Mouse (Mus musculus) embryonic facial prominence, embryonic 12.5 days (tissue): ENCODE measurements around the gene Stt3b. TPM values are rescaled to one million over a fixed set of nuclear protein-coding genes. Genes with fewer than 3 reads are reported as not detected.

Experiments used
- ATAC-seq: fragments of 200-750 bp; cut with Nextera tagmentation; 2 replicates; pipeline ENCODE4 v1.8.0; 2017; ENCODE audit not compliant: insufficient number of reproducible peaks, insufficient read depth, low FRiP score, low TSS enrichment
- H3K27ac ChIP-seq: fragments of 300-500 bp; sonication (generic); 2 replicates; pipeline ENCODE4 v1.5.1; 2016; ENCODE audit warnings: mild to moderate bottlenecking
- H3K27me3 ChIP-seq: fragments of 300-500 bp; sonication (generic); 2 replicates; pipeline ENCODE4 v1.6.1; 2016; ENCODE audit warnings: mild to moderate bottlenecking, moderate library complexity
- H3K36me3 ChIP-seq: fragments of 300-500 bp; sonication (generic); 2 replicates; pipeline ENCODE4 v1.6.1; 2016; ENCODE audit warnings: mild to moderate bottlenecking
- H3K4me1 ChIP-seq: fragments of 300-500 bp; sonication (generic); 2 replicates; pipeline ENCODE4 v1.6.1; 2016
- H3K4me2 ChIP-seq: fragments of 300-500 bp; sonication (generic); replicated peaks from 2 replicates; pipeline ENCODE4 v1.6.1; 2016; ENCODE audit warnings: mild to moderate bottlenecking, moderate library complexity
- H3K4me3 ChIP-seq: fragments of 300-500 bp; sonication (generic); 2 replicates; pipeline ENCODE4 v1.5.1; 2016; ENCODE audit warnings: mild to moderate bottlenecking
- H3K9ac ChIP-seq: fragments of 300-500 bp; sonication (generic); 2 replicates; pipeline ENCODE4 v1.6.1; 2016; ENCODE audit warnings: mild to moderate bottlenecking, moderate library complexity
- H3K9me3 ChIP-seq: fragments of 300-500 bp; sonication (generic); 2 replicates; pipeline ENCODE4 v1.6.1; 2016; ENCODE audit warnings: mild to moderate bottlenecking, moderate library complexity
- WGBS: fragments of 180-500 bp; shearing (Covaris S2); methylation state at CpG from one replicate; pipeline ENCODE4 v1.1.7; 2016; 5-methylcytosine and 5-hydroxymethylcytosine counted together
- polyA plus RNA-seq: library from polyadenylated mRNA; unstranded; fragments of >200 nt; fragmentation: Nextera tagmentation; extraction: Ambion mirVana; gene quantifications from 2 replicates; pipeline ENCODE4 v1.2.1, GENCODE M21; 2016

The Stt3b gene
- polyA plus RNA-seq, 1 experiment from 2014 or later: 118 TPM

DNA sequence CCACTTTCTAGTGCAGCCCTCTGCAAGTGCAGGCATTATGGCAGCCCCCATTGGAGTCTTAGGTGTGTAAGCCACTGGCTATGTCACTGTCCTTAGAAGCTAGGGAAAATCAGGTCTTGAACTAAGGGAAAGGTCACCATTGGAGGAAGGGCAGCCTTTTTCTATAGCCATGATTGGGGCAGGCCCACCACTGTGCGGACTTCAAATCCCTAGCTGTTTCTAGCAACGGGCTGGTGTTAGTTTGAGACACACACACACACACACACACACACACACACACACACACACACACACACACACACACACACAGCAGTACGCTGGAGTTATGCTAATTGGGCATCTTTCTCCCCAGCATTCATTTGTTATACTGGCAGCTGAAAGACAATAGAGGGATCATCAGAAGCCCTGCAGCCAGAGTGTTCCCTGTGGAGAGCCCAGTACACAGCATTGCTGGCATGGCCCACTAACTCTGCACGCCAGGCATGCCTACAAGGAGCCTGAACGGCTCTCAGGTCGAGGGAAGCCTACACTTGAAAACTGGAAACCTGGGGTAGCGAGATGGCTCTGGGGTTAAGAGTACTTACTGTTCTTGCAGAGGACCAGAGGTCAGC lies 85.4 kb downstream of the Stt3b start:
- H3K4me1 ChIP-seq: no peaks in the 10 kb centered on the region
- no peak overlapping the region for H3K9ac ChIP-seq
- no peak overlapping the region for H3K4me3 ChIP-seq
- no peaks in the 10 kb centered on the region for H3K9me3 ChIP-seq
- H3K27me3 ChIP-seq: no peaks in the 10 kb centered on the region
- ATAC-seq: no peak
- H3K36me3 ChIP-seq: no peaks in the 10 kb centered on the region
- no peak overlapping the region for H3K4me2 ChIP-seq
- H3K27ac ChIP-seq: no peak overlapping the region
- WGBS: 46% methylated on average over 7 of the region's 7 CpGs

DNA sequence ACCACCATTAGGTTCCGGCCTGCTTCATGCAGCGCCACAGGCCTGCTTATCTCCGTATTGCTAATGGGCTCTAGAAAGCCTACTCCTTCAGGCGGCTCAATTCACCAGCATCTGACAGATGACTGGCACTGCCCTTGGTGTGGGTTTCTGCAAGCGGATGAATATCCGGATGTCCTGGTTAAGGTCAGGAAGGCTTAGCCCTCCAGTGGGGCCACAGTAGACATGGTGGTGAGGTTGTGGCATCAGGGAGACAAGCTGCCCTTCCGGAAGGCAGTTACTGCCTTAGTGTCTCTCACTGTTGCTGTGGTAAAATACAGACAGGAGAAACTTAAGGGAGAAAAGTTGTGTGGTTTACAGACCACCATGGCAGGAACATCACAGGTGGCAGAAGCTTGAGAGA lies 89.0 kb downstream of the Stt3b start:
- Histone ChIP-seq H3K4me3 (no peak overlapping the region), H3K27me3 (no peaks in the 10 kb centered on the region), H3K9ac (no peak overlapping the region), H3K27ac (no peak overlapping the region), H3K36me3 (no peaks in the 10 kb centered on the region), H3K4me2 (no peak overlapping the region), H3K9me3 (no peaks in the 10 kb centered on the region), H3K4me1 (0 out of 2 replicates have a peak, but pooled peaks cover under 1% of the 10 kb centered on the region)
- WGBS: 96% methylated on average over 7 of the region's 7 CpGs
- no peak for ATAC-seq

DNA sequence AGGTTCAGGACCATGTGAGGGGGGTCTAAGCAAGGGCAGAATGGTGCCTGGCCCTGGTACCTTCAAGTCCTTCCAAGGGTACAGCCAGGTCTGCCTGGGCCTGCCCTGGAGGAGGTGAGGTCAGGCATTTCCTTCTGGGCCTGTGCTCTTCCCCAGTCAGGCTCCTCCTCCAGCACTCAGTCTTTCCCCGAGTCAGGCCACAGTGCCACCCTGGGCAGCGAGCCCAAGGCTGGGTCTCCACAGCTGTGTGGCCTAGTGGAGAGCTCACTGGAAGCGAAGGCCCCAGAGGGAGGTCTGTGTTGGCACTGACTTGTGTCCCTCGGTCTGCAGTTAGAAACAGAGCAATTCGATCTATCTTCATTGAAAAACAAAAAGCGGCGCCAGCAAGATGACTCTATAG lies 89.8 kb downstream of the Stt3b start:
- H3K4me2 ChIP-seq: no peak overlapping the region
- no peaks in the 10 kb centered on the region for H3K9me3 ChIP-seq
- no peak overlapping the region for H3K9ac ChIP-seq
- H3K27me3 ChIP-seq: no peaks in the 10 kb centered on the region
- no peak overlapping the region for H3K27ac ChIP-seq
- H3K4me3 ChIP-seq: no peak overlapping the region
- 75% methylated on average over 7 of the region's 7 CpGs for WGBS
- H3K36me3 ChIP-seq: no peaks in the 10 kb centered on the region
- no peak for ATAC-seq
- H3K4me1 ChIP-seq: peaks cover 9% of the 10 kb centered on the region; the same call in 1 of the 2 replicates

DNA sequence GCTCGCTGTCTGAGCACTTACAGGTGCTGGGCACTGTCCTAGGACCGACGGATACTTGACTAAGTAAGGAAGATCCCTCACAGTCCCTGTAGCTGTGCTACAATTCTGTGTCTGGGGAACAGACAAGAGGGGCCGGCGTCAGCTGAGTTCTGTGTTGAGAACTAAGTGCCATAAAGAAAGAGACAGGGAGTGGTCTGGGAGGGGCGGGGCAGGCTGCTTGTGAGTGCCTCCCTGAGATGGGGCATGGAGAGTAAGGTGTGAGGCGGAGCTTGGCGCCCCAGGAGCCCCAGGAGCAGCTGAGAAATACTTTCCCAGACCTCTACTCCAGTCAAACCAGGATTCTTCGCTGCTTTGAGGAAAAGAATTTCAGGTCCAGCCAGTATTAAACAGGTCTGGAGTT lies 92.2 kb downstream of the Stt3b start:
- H3K27me3 ChIP-seq: no peaks in the 10 kb centered on the region
- no peaks in the 10 kb centered on the region for H3K36me3 ChIP-seq
- ATAC-seq: no peak
- H3K4me1 ChIP-seq: peaks cover 14% of the 10 kb centered on the region; the same call in 1 of the 2 replicates
- no peak overlapping the region for H3K4me2 ChIP-seq
- H3K4me3 ChIP-seq: no peak overlapping the region
- H3K9me3 ChIP-seq: no peaks in the 10 kb centered on the region
- 20% methylated on average over 9 of the region's 9 CpGs for WGBS
- no peak overlapping the region for H3K9ac ChIP-seq
- no peak overlapping the region for H3K27ac ChIP-seq

DNA sequence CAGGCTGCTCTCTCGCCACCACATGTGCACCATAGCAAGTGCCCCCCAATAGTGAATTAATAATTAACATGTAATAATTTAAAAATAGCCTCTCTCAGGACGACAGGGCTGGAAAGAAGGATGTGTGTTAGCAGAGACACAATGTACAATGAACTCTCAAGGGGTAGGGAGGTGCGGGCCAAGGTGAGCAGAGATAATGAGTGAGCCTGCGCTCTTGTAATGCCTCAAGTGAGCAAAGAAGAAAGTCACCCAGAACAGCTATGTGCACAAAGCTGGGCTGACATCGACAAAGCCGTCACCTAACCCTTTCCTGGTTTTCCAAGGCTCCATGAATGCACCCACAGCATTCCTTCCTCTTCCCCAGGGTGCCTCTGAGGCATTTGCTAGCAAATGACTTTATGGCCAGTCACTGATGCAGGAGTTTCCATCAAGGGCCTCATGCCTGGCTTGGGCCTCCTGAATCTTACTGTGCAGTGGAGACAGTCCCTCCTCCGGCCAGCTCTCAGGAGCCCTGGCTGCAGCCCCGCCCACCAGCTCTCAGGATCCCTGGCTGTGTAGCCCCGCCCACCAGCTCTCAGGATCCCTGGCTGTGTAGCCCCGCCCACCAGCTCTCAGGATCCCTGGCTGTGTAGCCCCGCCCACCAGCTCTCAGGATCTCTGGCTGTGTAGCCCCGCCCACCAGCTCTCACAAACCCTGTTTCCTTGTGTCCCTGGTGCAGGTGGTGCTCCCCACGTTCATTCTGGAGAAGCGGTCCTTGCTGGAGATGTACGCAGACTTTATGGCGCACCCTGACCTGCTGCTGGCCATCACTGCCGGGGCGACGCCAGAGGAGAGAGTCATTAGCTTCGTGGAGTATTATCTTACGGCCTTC lies 94.2 kb downstream of the Stt3b start:
- Histone ChIP-seq H3K4me1 (peaks cover 14% of the 10 kb centered on the region; the same call in 1 of the 2 replicates), H3K36me3 (no peaks in the 10 kb centered on the region), H3K4me2 (peak overlapping the region; percentile 16; the same call in 1 of the 2 replicates), H3K27me3 (no peaks in the 10 kb centered on the region), H3K27ac (no peak overlapping the region), H3K4me3 (no peak overlapping the region), H3K9ac (no peak overlapping the region), H3K9me3 (no peaks in the 10 kb centered on the region)
- no peak for ATAC-seq
- WGBS: 30% methylated on average over 21 of the region's 21 CpGs

DNA sequence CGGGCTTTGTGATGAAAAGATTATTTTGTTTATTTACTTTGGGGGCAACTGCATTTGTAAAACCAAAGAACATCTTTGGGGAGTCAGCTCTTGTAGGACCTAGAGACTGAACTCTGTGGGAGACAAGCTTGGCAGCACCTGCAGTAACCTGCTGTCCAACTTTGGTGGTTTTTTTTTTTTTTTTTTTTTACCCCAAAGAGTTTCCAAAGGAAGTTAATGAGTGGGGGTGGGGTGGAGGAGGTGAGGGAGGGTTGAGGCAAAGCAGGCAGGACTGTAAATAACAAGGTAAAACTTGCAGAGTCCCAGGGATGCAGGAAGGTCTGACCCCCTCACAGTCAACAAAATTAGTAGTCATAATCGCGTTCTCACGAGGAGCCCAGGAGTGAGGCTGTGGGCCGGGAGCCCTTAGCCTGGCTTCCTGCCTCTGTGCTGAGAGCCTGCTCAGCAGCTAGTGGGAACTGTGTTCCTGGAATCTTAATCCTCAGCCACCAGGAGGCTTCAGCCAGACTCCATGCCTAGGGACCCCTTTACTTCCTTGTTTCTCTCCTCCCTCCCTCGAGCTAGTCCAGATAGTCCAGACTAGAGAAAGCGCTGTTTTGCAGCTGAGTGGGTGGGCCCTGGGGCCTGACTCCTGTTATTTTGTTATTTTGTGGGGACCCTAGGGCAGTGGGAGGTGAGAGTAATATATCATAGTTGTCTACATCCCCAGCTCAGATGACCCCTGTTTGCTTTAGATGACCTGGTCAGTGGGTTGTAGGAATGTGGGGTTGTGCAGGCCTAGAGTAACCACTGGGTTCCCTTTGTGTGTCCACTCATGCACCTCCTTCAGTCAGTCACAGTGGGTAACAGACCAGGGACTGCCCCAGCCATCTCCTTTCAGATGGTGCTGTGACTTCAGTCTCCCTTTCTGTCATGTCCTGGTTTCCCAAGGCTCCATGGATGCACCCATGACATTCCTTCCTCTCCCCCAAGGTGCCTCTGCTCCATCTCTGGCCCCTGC lies 95.3 kb downstream of the Stt3b start:
- no peak overlapping the region for H3K4me3 ChIP-seq
- ATAC-seq: 0 out of 2 replicates have a peak, but pooled peaks have one; percentile 30
- no peak overlapping the region for H3K4me2 ChIP-seq
- no peak overlapping the region; the same call in 1 of the 2 replicates for H3K9ac ChIP-seq
- peaks cover 14% of the 10 kb centered on the region; the same call in 1 of the 2 replicates for H3K4me1 ChIP-seq
- no peak overlapping the region for H3K27ac ChIP-seq
- H3K9me3 ChIP-seq: no peaks in the 10 kb centered on the region
- no peaks in the 10 kb centered on the region for H3K27me3 ChIP-seq
- WGBS: 18% methylated on average over 7 of the region's 7 CpGs
- H3K36me3 ChIP-seq: no peaks in the 10 kb centered on the region

DNA sequence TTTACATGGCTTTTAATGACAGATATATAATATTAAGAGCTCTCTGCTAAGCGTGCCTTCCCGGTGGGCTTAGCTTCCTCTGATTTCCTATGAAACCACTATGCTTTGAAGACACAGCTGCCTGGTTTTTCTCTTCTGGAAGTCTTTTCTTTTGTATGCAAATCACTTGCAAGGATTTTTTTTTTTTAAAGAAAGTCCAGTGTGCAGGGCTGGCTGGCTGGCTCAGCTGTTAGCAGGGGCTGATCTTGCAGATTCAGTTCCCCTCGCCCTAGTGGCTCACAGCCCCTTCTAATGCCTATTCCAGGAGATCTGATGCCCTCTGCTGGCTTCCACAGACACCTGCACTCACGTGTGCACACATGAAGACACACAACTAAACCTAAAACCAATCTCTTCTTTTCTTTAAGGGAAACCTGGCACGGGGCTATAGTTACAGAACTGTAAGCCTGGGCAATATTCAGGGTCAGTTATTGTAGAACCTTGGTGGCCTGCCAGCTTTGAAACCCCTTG lies 96.4 kb downstream of the Stt3b start:
- H3K36me3 ChIP-seq: no peaks in the 10 kb centered on the region
- WGBS: 82% methylated on average over 5 of the region's 5 CpGs
- no peak for ATAC-seq
- H3K4me3 ChIP-seq: no peak overlapping the region
- no peak overlapping the region for H3K27ac ChIP-seq
- peaks cover 14% of the 10 kb centered on the region; the same call in 1 of the 2 replicates for H3K4me1 ChIP-seq
- H3K27me3 ChIP-seq: no peaks in the 10 kb centered on the region
- no peaks in the 10 kb centered on the region for H3K9me3 ChIP-seq
- no peak overlapping the region for H3K4me2 ChIP-seq
- no peak overlapping the region for H3K9ac ChIP-seq

DNA sequence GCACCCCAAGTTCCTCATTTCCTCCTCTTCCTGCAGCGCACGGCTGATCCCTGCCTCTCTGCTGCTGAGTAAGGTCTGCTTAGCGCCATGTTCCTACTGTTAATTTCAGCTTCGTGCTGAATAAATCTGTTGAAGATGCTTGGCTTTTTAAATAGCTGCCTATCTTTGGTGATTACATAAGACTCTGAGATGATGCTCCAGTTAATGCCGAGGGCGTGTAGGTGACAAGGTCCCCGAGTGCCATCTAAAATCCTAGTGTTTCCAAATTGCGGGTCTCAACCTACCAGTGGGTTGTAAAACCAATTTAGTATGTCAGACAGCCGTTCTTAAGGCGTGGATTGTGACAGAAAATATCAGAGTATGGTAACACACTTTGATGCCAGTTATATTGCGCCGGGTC lies 99.7 kb downstream of the Stt3b start:
- Histone ChIP-seq H3K9ac (no peak overlapping the region), H3K4me2 (no peak overlapping the region), H3K4me1 (peaks cover 11% of the 10 kb centered on the region), H3K27ac (no peak overlapping the region), H3K27me3 (no peaks in the 10 kb centered on the region), H3K4me3 (no peak overlapping the region), H3K36me3 (no peaks in the 10 kb centered on the region), H3K9me3 (no peaks in the 10 kb centered on the region)
- ATAC-seq: no peak
- WGBS: 84% methylated on average over 12 of the region's 12 CpGs

DNA sequence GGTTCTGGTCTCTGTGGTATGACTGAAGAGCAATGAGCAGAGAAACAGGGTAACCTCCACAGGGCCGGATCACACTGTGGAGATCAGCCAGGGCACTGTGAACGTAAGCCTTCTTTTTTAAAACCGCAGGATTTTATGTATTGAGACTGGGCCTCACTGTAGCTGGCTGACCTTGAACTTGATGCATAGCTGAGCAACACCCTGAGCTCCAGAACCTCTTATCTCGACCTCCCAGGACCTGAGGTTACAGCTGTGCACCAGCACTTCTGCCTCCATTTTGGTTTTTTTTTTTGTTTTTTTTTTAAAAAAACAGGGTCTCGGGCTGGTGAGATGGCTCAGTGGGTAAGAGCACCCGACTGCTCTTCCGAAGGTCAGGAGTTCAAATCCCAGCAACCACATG lies 100.5 kb downstream of the Stt3b start:
- H3K9ac ChIP-seq: no peak overlapping the region
- H3K27me3 ChIP-seq: no peaks in the 10 kb centered on the region
- H3K4me3 ChIP-seq: no peak overlapping the region
- peaks cover 10% of the 10 kb centered on the region for H3K4me1 ChIP-seq
- no peak overlapping the region for H3K27ac ChIP-seq
- ATAC-seq: no peak
- no peak overlapping the region for H3K4me2 ChIP-seq
- WGBS: 83% methylated on average over 7 of the region's 7 CpGs
- H3K36me3 ChIP-seq: no peaks in the 10 kb centered on the region
- no peaks in the 10 kb centered on the region for H3K9me3 ChIP-seq

DNA sequence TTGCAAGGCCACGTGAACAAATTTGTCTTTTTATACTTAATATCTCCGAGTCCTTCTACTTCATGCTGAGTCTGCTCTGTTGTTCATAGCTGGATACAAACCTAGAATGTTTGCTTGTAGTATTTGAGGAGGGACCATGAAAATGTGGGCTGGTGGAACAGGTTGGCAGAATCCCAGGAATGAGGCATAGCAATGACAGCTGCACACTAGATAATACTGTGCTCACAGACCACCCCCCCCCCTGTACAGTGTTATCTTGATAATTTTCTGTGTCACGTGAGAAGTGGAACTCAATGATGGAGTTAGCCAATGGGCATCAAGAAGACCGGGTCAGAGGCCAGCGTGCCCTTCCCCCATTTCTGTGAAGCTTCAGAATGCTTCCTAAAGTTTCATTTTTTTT lies 104.0 kb downstream of the Stt3b start:
- no peaks in the 10 kb centered on the region for H3K36me3 ChIP-seq
- H3K27ac ChIP-seq: no peak overlapping the region
- H3K27me3 ChIP-seq: no peaks in the 10 kb centered on the region
- no peak for ATAC-seq
- H3K4me1 ChIP-seq: peaks cover 10% of the 10 kb centered on the region
- H3K9me3 ChIP-seq: no peaks in the 10 kb centered on the region
- 69% methylated on average over 5 of the region's 5 CpGs for WGBS
- H3K4me3 ChIP-seq: no peak overlapping the region
- H3K4me2 ChIP-seq: 0 out of 2 replicates have a peak overlapping the region, but pooled peaks have one; percentile 37
- H3K9ac ChIP-seq: no peak overlapping the region

DNA sequence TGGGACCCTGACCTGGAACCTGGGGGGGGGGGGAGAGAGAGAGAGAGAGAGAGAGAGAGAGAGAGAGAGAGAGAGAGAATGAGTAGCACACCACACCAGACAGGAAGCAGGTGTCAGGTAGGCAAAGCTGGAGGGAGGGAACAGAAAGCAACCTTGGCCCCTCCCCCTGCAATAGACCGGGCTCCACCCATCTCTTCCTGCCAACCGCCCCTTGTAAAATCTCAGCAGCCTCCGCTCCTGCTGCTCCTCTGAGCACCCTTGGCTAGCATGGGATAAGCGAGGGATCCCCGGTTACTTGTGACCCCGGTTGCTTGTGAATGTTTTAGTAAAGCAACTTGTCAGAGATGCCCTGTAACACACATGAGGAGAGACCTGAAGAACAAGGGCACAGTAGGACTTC lies 104.7 kb downstream of the Stt3b start:
- H3K4me2 ChIP-seq: peak overlapping the region; percentile 37
- WGBS: 6% methylated on average over 6 of the region's 6 CpGs
- H3K27me3 ChIP-seq: no peaks in the 10 kb centered on the region
- no peak for ATAC-seq
- no peaks in the 10 kb centered on the region for H3K9me3 ChIP-seq
- H3K4me3 ChIP-seq: no peak overlapping the region
- no peak overlapping the region for H3K27ac ChIP-seq
- H3K4me1 ChIP-seq: peaks cover 10% of the 10 kb centered on the region
- H3K36me3 ChIP-seq: no peaks in the 10 kb centered on the region
- no peak overlapping the region for H3K9ac ChIP-seq
